Mouse (Mus musculus): Measurements from ENCODE around the gene Bach2.

- TF ChIP-seq EP300 (IDR thresholded peaks at IDR 0.05; ENCODE audit: low read depth) (no peak), CTCF (IDR thresholded peaks at IDR 0.05; ENCODE audit: low read depth) (no peak)
These were observed 188.4 kb downstream of the Bach2 start for GRCm38 (mm10) chr4:32426779-32427577.

Measured in heart, postnatal 0 days (tissue).